Mouse (Mus musculus): Measurements from ENCODE around the gene Nxn.

The Nxn gene

GRCm38 (mm10) chr11:76332240-76332639 is 66.7 kb downstream of the Nxn start:
- DNase-seq (ENCODE audit: low read depth, low spot score) = no peak

- DNase-seq (ENCODE audit: low read depth, low spot score) = no peak
These were observed 70.2 kb downstream of the Nxn start for GRCm38 (mm10) chr11:76328522-76329290.

GRCm38 (mm10) chr11:76328084-76328483 is 70.9 kb downstream of the Nxn start:
- DNase-seq (ENCODE audit: low read depth, low spot score) = no peak

GRCm38 (mm10) chr11:76326672-76327071 is 72.3 kb downstream of the Nxn start:
- no peak for DNase-seq (ENCODE audit: low read depth, low spot score)

GRCm38 (mm10) chr11:76326051-76326450 is 72.9 kb downstream of the Nxn start:
- DNase-seq (ENCODE audit: low read depth, low spot score) = no peak

GRCm38 (mm10) chr11:76324801-76325200 is 74.1 kb downstream of the Nxn start:
- no peak for DNase-seq (ENCODE audit: low read depth, low spot score)

GRCm38 (mm10) chr11:76324207-76324606 is 74.7 kb downstream of the Nxn start:
- DNase-seq (ENCODE audit: low read depth, low spot score) = no peak

- no peak for DNase-seq (ENCODE audit: low read depth, low spot score)
These were observed 76.0 kb downstream of the Nxn start for GRCm38 (mm10) chr11:76322939-76323338.

GRCm38 (mm10) chr11:76322081-76322480 is 76.9 kb downstream of the Nxn start:
- DNase-seq (ENCODE audit: low read depth, low spot score) = no peak

- DNase-seq (ENCODE audit: low read depth, low spot score) = no peak
These were observed 78.5 kb downstream of the Nxn start for GRCm38 (mm10) chr11:76320475-76320874.

- DNase-seq (ENCODE audit: low read depth, low spot score) = no peak
These were observed 79.1 kb downstream of the Nxn start for GRCm38 (mm10) chr11:76319714-76320435.

- no peak for DNase-seq (ENCODE audit: low read depth, low spot score)
These were observed 81.0 kb downstream of the Nxn start for GRCm38 (mm10) chr11:76317904-76318303.

GRCm38 (mm10) chr11:76315785-76316444 is 83.0 kb downstream of the Nxn start:
- no peak for DNase-seq (ENCODE audit: low read depth, low spot score)

- DNase-seq (ENCODE audit: low read depth, low spot score) = no peak
These were observed 84.2 kb downstream of the Nxn start for GRCm38 (mm10) chr11:76314741-76315140.

GRCm38 (mm10) chr11:76314140-76314539 is 84.8 kb downstream of the Nxn start:
- no peak for DNase-seq (ENCODE audit: low read depth, low spot score)

GRCm38 (mm10) chr11:76312805-76313204 is 86.1 kb downstream of the Nxn start:
- DNase-seq (ENCODE audit: low read depth, low spot score) = no peak

- no peak for DNase-seq (ENCODE audit: low read depth, low spot score)
These were observed 87.5 kb downstream of the Nxn start for GRCm38 (mm10) chr11:76311224-76312000.

- DNase-seq (ENCODE audit: low read depth, low spot score) = no peak
These were observed 89.1 kb downstream of the Nxn start for GRCm38 (mm10) chr11:76309868-76310267.

GRCm38 (mm10) chr11:76309072-76309471 is 89.9 kb downstream of the Nxn start:
- no peak for DNase-seq (ENCODE audit: low read depth, low spot score)

- no peak for DNase-seq (ENCODE audit: low read depth, low spot score)
These were observed 92.2 kb downstream of the Nxn start for GRCm38 (mm10) chr11:76306769-76307168.

GRCm38 (mm10) chr11:76305571-76305970 is 93.4 kb downstream of the Nxn start:
- no peak for DNase-seq (ENCODE audit: low read depth, low spot score)

GRCm38 (mm10) chr11:76303368-76303767 is 95.6 kb downstream of the Nxn start:
- no peak for DNase-seq (ENCODE audit: low read depth, low spot score)
